Mouse (Mus musculus) midbrain, postnatal 0 days (tissue): ENCODE results near the gene Dock1. TPM values are rescaled to one million over a fixed set of nuclear protein-coding genes. Genes with fewer than 3 reads are reported as not detected.

Source experiments
- ATAC-seq: fragments of 200-750 bp; cut with Nextera tagmentation; 2 replicates; pipeline ENCODE4 v1.8.0; 2017; ENCODE audit warnings: moderate number of reproducible peaks, mild to moderate bottlenecking, moderate TSS enrichment, moderate library complexity; ENCODE audit not compliant: low FRiP score
- DNase-seq: peaks from one replicate; pipeline ENCODE4 v3.0.0-alpha.2; 2015; ENCODE audit warnings: low spot score
- H3K27ac ChIP-seq: fragments of 300-500 bp; sonication (generic); 2 replicates; pipeline ENCODE4 v1.5.1; 2014; ENCODE audit warnings: low read depth, mild to moderate bottlenecking, low read length, mixed read lengths
- H3K27me3 ChIP-seq: fragments of 300-500 bp; sonication (generic); 2 replicates; pipeline ENCODE4 v1.6.1; 2014; ENCODE audit warnings: low read length, control low read depth, mixed read lengths; ENCODE audit not compliant: insufficient read depth
- H3K36me3 ChIP-seq: fragments of 300-500 bp; sonication (generic); 2 replicates; pipeline ENCODE4 v1.6.1; 2014; ENCODE audit warnings: low read length, control low read depth, mixed read lengths; ENCODE audit not compliant: insufficient read depth
- H3K4me1 ChIP-seq: fragments of 300-500 bp; sonication (generic); 2 replicates; pipeline ENCODE4 v1.6.1; 2014; ENCODE audit warnings: mild to moderate bottlenecking, control low read depth, antibody characterized with exemption, low read length, mixed read lengths; ENCODE audit not compliant: insufficient read depth
- H3K4me2 ChIP-seq: fragments of 300-500 bp; sonication (generic); 2 replicates; pipeline ENCODE4 v1.6.1; 2014; ENCODE audit warnings: low read depth, mild to moderate bottlenecking, low read length, mixed read lengths; ENCODE audit not compliant: poor library complexity, severe bottlenecking
- H3K4me3 ChIP-seq: fragments of 300-500 bp; sonication (generic); 2 replicates; pipeline ENCODE4 v1.5.1; 2014; ENCODE audit warnings: low read depth, mild to moderate bottlenecking, low read length, moderate library complexity
- H3K9ac ChIP-seq: fragments of 300-500 bp; sonication (generic); replicated peaks from 2 replicates; pipeline ENCODE4 v1.6.1; 2014; ENCODE audit warnings: mild to moderate bottlenecking, low read length, moderate library complexity, mixed read lengths; ENCODE audit not compliant: poor library complexity, severe bottlenecking
- H3K9me3 ChIP-seq: fragments of 300-500 bp; sonication (generic); 2 replicates; pipeline ENCODE4 v1.6.1; 2016; ENCODE audit warnings: low read length, control low read depth
- CTCF ChIP-seq: IDR thresholded peaks from 2 replicates; pipeline ENCODE4 v1.5.1; 2016; ENCODE audit warnings: antibody characterized with exemption, mild to moderate bottlenecking
- WGBS: fragments of 180-500 bp; shearing (Covaris S2); extraction: QIAGEN DNeasy Blood & Tissue Kit; methylation state at CpG from one replicate; pipeline ENCODE4 v1.1.7; 2014; 5-methylcytosine and 5-hydroxymethylcytosine counted together
- polyA plus RNA-seq: library from polyadenylated mRNA; unstranded; fragments of >200 nt; fragmentation: Nextera tagmentation; extraction: Ambion mirVana; gene quantifications from 2 replicates; pipeline ENCODE4 v1.2.1, GENCODE M21; 2015
- total RNA-seq: library from RNA; depleted of rRNA; stranded (reverse); fragments of >200 nt; gene quantifications from 2 replicates; pipeline ENCODE4 v1.2.3, GENCODE M21; 2014

The Dock1 gene
- total and polyA plus RNA-seq, 2 experiments from 2014 or later = 5.3 to 14.2 TPM

- no peak overlapping the region for H3K4me2 ChIP-seq
- 94% methylated on average over 7 of the region's 7 CpGs for WGBS
- no peak for DNase-seq
- no peak overlapping the region for H3K9ac ChIP-seq
- no peaks in the 10 kb centered on the region for H3K27me3 ChIP-seq
- TF ChIP-seq CTCF = no peak
- no peak overlapping the region for H3K4me3 ChIP-seq
- no peak overlapping the region for H3K27ac ChIP-seq
- no peak for ATAC-seq
- no peaks in the 10 kb centered on the region for H3K4me1 ChIP-seq
- no peaks in the 10 kb centered on the region for H3K36me3 ChIP-seq
- H3K9me3 ChIP-seq = no peaks in the 10 kb centered on the region
Observed at GRCm38 (mm10) chr7:135101921-135102320, 431.5 kb downstream of the Dock1 start.

- Histone ChIP-seq H3K9ac (no peak overlapping the region), H3K36me3 (no peaks in the 10 kb centered on the region), H3K4me1 (no peaks in the 10 kb centered on the region), H3K4me2 (no peak overlapping the region), H3K27me3 (no peaks in the 10 kb centered on the region), H3K4me3 (no peak overlapping the region), H3K9me3 (no peaks in the 10 kb centered on the region), H3K27ac (no peak overlapping the region)
- no peak for DNase-seq
- ATAC-seq = no peak
- 65% methylated on average over 3 of the region's 3 CpGs for WGBS
- no peak for TF ChIP-seq CTCF
Observed at GRCm38 (mm10) chr7:135106536-135106935, 436.1 kb downstream of the Dock1 start.

GRCm38 (mm10) chr7:135110307-135110706 lies 439.9 kb downstream of the Dock1 start:
- ATAC-seq = no peak
- no peak overlapping the region for H3K27ac ChIP-seq
- no peak for TF ChIP-seq CTCF
- H3K4me1 ChIP-seq = no peaks in the 10 kb centered on the region
- WGBS = 89% methylated on average over 1 of the region's 1 CpGs
- no peak overlapping the region for H3K4me3 ChIP-seq
- H3K9me3 ChIP-seq = no peaks in the 10 kb centered on the region
- H3K36me3 ChIP-seq = no peaks in the 10 kb centered on the region
- no peak for DNase-seq
- no peak overlapping the region for H3K9ac ChIP-seq
- no peak overlapping the region for H3K4me2 ChIP-seq
- no peaks in the 10 kb centered on the region for H3K27me3 ChIP-seq

- no peak overlapping the region for H3K9ac ChIP-seq
- TF ChIP-seq CTCF = no peak
- 92% methylated on average over 10 of the region's 10 CpGs for WGBS
- no peaks in the 10 kb centered on the region for H3K36me3 ChIP-seq
- no peak for ATAC-seq
- H3K4me2 ChIP-seq = no peak overlapping the region
- H3K27ac ChIP-seq = no peak overlapping the region
- H3K9me3 ChIP-seq = no peaks in the 10 kb centered on the region
- H3K4me1 ChIP-seq = no peaks in the 10 kb centered on the region
- H3K27me3 ChIP-seq = no peaks in the 10 kb centered on the region
- H3K4me3 ChIP-seq = no peak overlapping the region
- no peak for DNase-seq
Observed at GRCm38 (mm10) chr7:135125296-135126065, 455.0 kb downstream of the Dock1 start.

GRCm38 (mm10) chr7:135132461-135132860 lies 462.0 kb downstream of the Dock1 start:
- Histone ChIP-seq H3K4me2 (no peak overlapping the region), H3K4me1 (no peaks in the 10 kb centered on the region), H3K27me3 (no peaks in the 10 kb centered on the region), H3K9ac (no peak overlapping the region), H3K36me3 (no peaks in the 10 kb centered on the region; the same call in 1 of the 2 replicates), H3K4me3 (no peak overlapping the region), H3K27ac (no peak overlapping the region), H3K9me3 (no peaks in the 10 kb centered on the region)
- 89% methylated on average over 4 of the region's 4 CpGs for WGBS
- ATAC-seq (no peak), DNase-seq (peak; percentile 27)
- no peak for TF ChIP-seq CTCF

- no peak for TF ChIP-seq CTCF
- 36% methylated on average over 12 of the region's 12 CpGs for WGBS
- no peak for ATAC-seq
- Histone ChIP-seq H3K9ac (no peak overlapping the region), H3K4me3 (no peak overlapping the region), H3K27ac (no peak overlapping the region), H3K4me2 (no peak overlapping the region), H3K36me3 (no peaks in the 10 kb centered on the region; the same call in 1 of the 2 replicates), H3K9me3 (no peaks in the 10 kb centered on the region), H3K27me3 (no peaks in the 10 kb centered on the region), H3K4me1 (peaks cover 8% of the 10 kb centered on the region; the same call in 1 of the 2 replicates)
- DNase-seq = peak; percentile 40
Observed at GRCm38 (mm10) chr7:135134619-135135018, 464.2 kb downstream of the Dock1 start.
